Mouse (Mus musculus) forebrain, postnatal 0 days (tissue): ENCODE data around the gene Prkaca. TPM values are rescaled to one million over a fixed set of nuclear protein-coding genes. Genes with fewer than 3 reads are reported as not detected.
"Not testable (repeated sequence)": the region's sequence is repeated elsewhere in the genome, so short reads cannot be mapped to it uniquely, and the experiment has no call there.

Source experiments
- ATAC-seq: fragments of 200-750 bp; cut with Nextera tagmentation; 2 replicates; pipeline ENCODE4 v1.8.0; 2017; ENCODE audit warnings: mild to moderate bottlenecking, moderate library complexity
- DNase-seq: peaks from one replicate; pipeline ENCODE4 v3.0.0-alpha.2; 2015
- H3K27ac ChIP-seq: fragments of 300-500 bp; sonication (generic); 2 replicates; pipeline ENCODE4 v1.5.1; 2014; ENCODE audit warnings: low read depth, mild to moderate bottlenecking, antibody characterized with exemption, low read length, moderate library complexity, mixed read lengths
- H3K27me3 ChIP-seq: fragments of 300-500 bp; sonication (generic); 2 replicates; pipeline ENCODE4 v1.6.1; 2014; ENCODE audit warnings: mild to moderate bottlenecking, low read length, mixed read lengths; ENCODE audit not compliant: insufficient read depth
- H3K36me3 ChIP-seq: fragments of 300-500 bp; sonication (generic); 2 replicates; pipeline ENCODE4 v1.6.1; 2014; ENCODE audit warnings: mild to moderate bottlenecking, moderate library complexity; ENCODE audit not compliant: insufficient read depth
- H3K4me1 ChIP-seq: fragments of 300-500 bp; sonication (generic); 2 replicates; pipeline ENCODE4 v1.6.1; 2014; ENCODE audit warnings: antibody characterized with exemption; ENCODE audit not compliant: insufficient read depth
- H3K4me2 ChIP-seq: fragments of 300-500 bp; sonication (generic); 2 replicates; pipeline ENCODE4 v1.6.1; 2014; ENCODE audit warnings: low read depth, mild to moderate bottlenecking, moderate library complexity
- H3K4me3 ChIP-seq: fragments of 300-500 bp; sonication (generic); 2 replicates; pipeline ENCODE4 v1.5.1; 2014; ENCODE audit warnings: low read depth, low read length, mixed read lengths
- H3K9ac ChIP-seq: fragments of 300-500 bp; sonication (generic); 2 replicates; pipeline ENCODE4 v1.6.1; 2014; ENCODE audit warnings: mild to moderate bottlenecking
- H3K9me3 ChIP-seq: fragments of 300-500 bp; sonication (generic); 2 replicates; pipeline ENCODE4 v1.6.1; 2016; ENCODE audit warnings: low read length
- CTCF ChIP-seq: sonication (generic); IDR thresholded peaks from 2 replicates; pipeline ENCODE4 v1.5.1; 2016; ENCODE audit warnings: antibody characterized with exemption, control low read depth, low read depth
- WGBS: fragments of 180-500 bp; shearing (Covaris S2); extraction: QIAGEN DNeasy Blood & Tissue Kit; methylation state at CpG from one replicate; pipeline ENCODE4 v1.1.7; 2014; 5-methylcytosine and 5-hydroxymethylcytosine counted together
- polyA plus RNA-seq: library from polyadenylated mRNA; unstranded; fragments of >200 nt; fragmentation: Nextera tagmentation; extraction: Ambion mirVana; gene quantifications from 2 replicates; pipeline ENCODE4 v1.2.1, GENCODE M21; 2015
- total RNA-seq: library from RNA; depleted of rRNA; stranded (reverse); fragments of >200 nt; gene quantifications from 2 replicates; pipeline ENCODE4 v1.2.3, GENCODE M21; 2014

Gene Prkaca
- total and polyA plus RNA-seq, 2 experiments from 2014 or later: 151 to 215 TPM

DNA sequence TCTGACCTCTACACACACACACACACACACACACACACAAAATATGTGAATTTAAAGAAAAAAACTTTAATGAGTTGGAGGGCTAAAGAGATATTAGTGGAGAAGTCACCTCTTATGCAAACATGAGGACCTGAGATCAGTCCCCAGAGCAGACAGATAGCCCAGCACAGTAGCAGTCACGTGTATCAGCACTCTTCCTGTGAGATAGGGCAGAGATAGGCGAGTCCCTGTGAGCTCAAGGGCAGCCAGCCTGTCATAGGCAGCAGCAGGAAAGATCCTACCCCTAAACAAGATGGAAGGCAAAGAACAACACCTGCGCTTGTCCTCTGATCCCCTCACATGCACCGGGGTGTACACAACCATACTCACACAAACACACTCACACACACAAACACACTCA lies 9.7 kb downstream of the Prkaca start:
- Histone ChIP-seq H3K4me3 (no peak overlapping the region), H3K27ac (no peak overlapping the region), H3K9me3 (no peaks in the 10 kb centered on the region), H3K27me3 (no peaks in the 10 kb centered on the region), H3K4me2 (no peak overlapping the region), H3K4me1 (0 out of 2 replicates have a peak, but pooled peaks cover 5% of the 10 kb centered on the region), H3K9ac (no peak overlapping the region), H3K36me3 (peaks cover 66% of the 10 kb centered on the region)
- ATAC-seq (no peak), DNase-seq (no peak)
- no peak for TF ChIP-seq CTCF
- WGBS: 92% methylated on average over 4 of the region's 4 CpGs

DNA sequence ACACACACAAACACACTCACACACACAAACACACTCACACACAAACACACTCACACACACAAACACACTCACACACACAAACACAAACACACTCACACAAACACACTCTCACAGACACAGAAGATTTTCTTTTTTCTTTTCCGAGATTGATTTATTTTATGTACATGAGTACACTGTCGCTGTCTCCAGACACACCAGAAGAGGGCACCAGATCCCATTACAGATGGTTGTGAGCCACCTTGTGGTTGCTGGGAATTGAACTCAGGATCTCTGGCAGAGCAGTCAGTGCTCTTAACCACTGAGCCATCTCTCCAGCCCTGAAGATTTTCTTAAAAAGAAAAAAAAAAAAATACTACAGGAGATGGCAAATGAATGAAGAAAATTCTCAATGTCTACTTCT lies 10.4 kb downstream of the Prkaca start:
- not testable (repeated sequence) for H3K9ac ChIP-seq, H3K27ac ChIP-seq, H3K4me1 ChIP-seq, H3K9me3 ChIP-seq, H3K4me2 ChIP-seq, H3K4me3 ChIP-seq, ATAC-seq, H3K27me3 ChIP-seq, DNase-seq
- peaks cover 73% of the 10 kb centered on the region for H3K36me3 ChIP-seq
- WGBS: 99% methylated on average over 2 of the region's 2 CpGs
- TF ChIP-seq CTCF: peak; percentile 45

GRCm38 (mm10) chr8:83989243-83989642 lies 16.4 kb downstream of the Prkaca start:
- H3K4me3 ChIP-seq: no peak overlapping the region
- no peak for ATAC-seq
- no peak overlapping the region for H3K4me2 ChIP-seq
- DNase-seq: no peak
- peaks cover 84% of the 10 kb centered on the region for H3K36me3 ChIP-seq
- no peaks in the 10 kb centered on the region for H3K4me1 ChIP-seq
- H3K27ac ChIP-seq: no peak overlapping the region
- no peak for TF ChIP-seq CTCF
- WGBS: 93% methylated on average over 7 of the region's 7 CpGs
- no peak overlapping the region for H3K9ac ChIP-seq
- H3K27me3 ChIP-seq: no peaks in the 10 kb centered on the region
- no peaks in the 10 kb centered on the region for H3K9me3 ChIP-seq

GRCm38 (mm10) chr8:83990170-83990569 lies 17.4 kb downstream of the Prkaca start:
- H3K4me3 ChIP-seq: no peak overlapping the region
- ATAC-seq (no peak), DNase-seq (no peak)
- no peaks in the 10 kb centered on the region for H3K27me3 ChIP-seq
- H3K9me3 ChIP-seq: no peaks in the 10 kb centered on the region
- WGBS: 94% methylated on average over 14 of the region's 14 CpGs
- H3K4me2 ChIP-seq: no peak overlapping the region
- no peak overlapping the region for H3K27ac ChIP-seq
- H3K4me1 ChIP-seq: no peaks in the 10 kb centered on the region
- peaks cover 82% of the 10 kb centered on the region for H3K36me3 ChIP-seq
- TF ChIP-seq CTCF: no peak
- H3K9ac ChIP-seq: no peak overlapping the region

DNA sequence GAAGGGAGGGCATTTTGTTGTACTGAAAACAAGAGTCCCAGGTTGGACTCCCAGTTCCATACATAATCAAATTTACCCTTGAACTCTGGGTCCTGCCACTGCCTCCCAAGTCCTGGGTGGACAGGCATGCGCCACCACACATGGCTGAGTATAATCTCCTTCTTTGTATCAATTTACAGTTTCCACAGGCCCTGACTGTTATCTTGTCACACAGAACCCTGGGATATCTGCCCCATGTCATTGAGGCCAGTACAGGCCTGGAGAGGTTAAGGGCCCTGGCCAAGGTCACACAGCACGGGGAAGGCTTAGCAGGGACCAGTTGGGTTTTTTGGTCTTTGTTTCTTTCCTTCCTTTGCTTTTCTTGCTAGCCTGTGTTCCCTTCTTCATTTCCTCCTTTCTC lies 19.7 kb downstream of the Prkaca start:
- TF ChIP-seq CTCF: no peak
- no peak for DNase-seq
- WGBS: 93% methylated on average over 2 of the region's 2 CpGs

GRCm38 (mm10) chr8:83994030-83994429 lies 21.2 kb downstream of the Prkaca start:
- Histone ChIP-seq H3K9me3 (no peaks in the 10 kb centered on the region), H3K4me3 (no peak overlapping the region), H3K27ac (no peak overlapping the region), H3K27me3 (no peaks in the 10 kb centered on the region), H3K9ac (no peak overlapping the region), H3K4me1 (peaks cover 4% of the 10 kb centered on the region), H3K4me2 (no peak overlapping the region), H3K36me3 (peaks cover 44% of the 10 kb centered on the region)
- ATAC-seq (no peak), DNase-seq (no peak)
- 87% methylated on average over 3 of the region's 3 CpGs for WGBS
- no peak for TF ChIP-seq CTCF

More for the DNA sequence above, 19.7 kb downstream of the Prkaca start:
- Histone ChIP-seq H3K4me3 (no peak overlapping the region), H3K4me2 (no peak overlapping the region), H3K27ac (no peak overlapping the region), H3K27me3 (no peaks in the 10 kb centered on the region), H3K9me3 (no peaks in the 10 kb centered on the region), H3K4me1 (no peaks in the 10 kb centered on the region), H3K9ac (no peak overlapping the region), H3K36me3 (peaks cover 59% of the 10 kb centered on the region)
- no peak for ATAC-seq

DNA sequence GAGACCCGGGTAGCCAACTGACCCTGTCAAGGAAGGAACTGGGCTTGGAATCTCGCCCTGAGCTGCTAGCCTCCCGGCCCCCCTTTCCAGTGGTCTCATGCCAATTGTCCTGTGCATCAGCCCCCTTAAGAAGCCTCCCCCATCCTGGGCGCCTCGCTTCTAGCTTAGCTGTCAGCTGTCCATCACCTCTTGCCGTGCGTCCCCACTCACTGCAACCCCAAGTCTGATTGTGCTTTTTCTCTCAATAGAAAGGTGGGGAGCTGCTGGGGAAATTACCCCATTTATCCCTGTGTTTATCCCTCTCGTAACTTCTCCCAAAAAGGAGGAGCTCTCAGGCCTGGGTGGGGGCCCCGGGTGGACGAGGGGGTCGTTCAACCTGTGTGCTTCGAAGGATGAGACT lies 23.2 kb downstream of the Prkaca start:
- Histone ChIP-seq H3K27me3 (no peaks in the 10 kb centered on the region), H3K36me3 (peaks cover 40% of the 10 kb centered on the region), H3K4me1 (peaks cover 9% of the 10 kb centered on the region), H3K9me3 (no peaks in the 10 kb centered on the region), H3K4me3 (peak overlapping the region; percentile 76; the same call in 1 of the 2 replicates), H3K9ac (peak overlapping the region; percentile 83; the same call in 1 of the 2 replicates), H3K27ac (no peak overlapping the region), H3K4me2 (no peak overlapping the region)
- DNase-seq: no peak
- 16% methylated on average over 12 of the region's 12 CpGs for WGBS
- TF ChIP-seq CTCF: no peak
- ATAC-seq: no peak
